Mouse (Mus musculus): ENCODE measurements around the gene Slc22a23. TPM values are rescaled to one million over a fixed set of nuclear protein-coding genes. Genes with fewer than 3 reads are reported as not detected.

The Slc22a23 gene
- polyA plus RNA-seq, 1 experiment from 2014 or later: 8.4 TPM

DNA sequence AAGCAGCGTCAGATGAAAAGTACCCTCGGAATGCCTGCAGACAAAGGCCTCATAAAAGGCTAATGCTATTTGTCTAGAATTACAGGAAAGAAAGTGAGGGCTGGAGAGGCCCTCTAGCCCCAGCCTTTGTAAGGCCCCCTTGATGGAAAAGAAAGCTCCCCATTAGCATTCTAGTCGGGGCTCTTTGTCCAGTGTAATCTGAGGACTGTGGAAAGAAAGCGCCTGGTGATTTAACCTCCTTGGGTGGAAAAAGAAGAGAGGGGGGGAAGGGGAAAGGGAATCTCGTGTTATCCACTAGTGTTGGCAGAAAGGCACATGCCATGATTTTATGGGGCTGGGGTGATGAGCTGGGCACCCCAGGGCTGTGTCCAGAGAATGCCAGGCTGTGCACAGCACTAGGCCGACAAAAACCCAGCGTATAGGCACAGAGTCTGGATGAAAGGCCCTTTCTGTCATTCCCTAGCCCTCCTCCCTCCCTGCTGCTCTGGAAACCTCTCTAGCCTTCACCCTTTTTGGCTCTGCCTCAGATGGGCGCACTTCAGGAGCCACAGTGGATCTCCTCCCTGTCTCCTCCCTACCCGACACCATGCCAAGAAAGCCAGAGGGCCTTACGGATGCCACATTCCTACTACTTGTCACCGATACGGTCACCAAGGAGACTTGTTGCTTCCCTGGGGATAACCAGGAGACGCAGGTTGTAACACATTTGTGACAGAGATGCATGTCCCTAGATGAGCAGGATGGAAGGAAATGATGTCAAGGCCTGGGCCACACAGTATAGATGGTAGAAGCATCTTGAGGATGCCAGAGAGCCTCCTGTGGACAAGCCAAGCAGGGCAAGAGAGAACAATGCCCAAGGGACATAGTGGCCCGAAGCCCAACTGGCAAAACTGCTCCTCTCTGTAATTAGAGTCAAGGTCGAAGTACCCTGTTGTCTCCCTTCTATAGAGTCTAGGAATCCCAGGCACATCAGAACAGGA lies 95.8 kb downstream of the Slc22a23 start:
- peak overlapping the region; percentile 29 for H3K4me3 ChIP-seq
- H3K36me3 ChIP-seq: 0 out of 2 replicates have a peak, but pooled peaks cover 12% of the 10 kb centered on the region
- no peaks in the 10 kb centered on the region for H3K9me3 ChIP-seq
- 15% methylated on average over 15 of the region's 15 CpGs for WGBS
- DNase-seq (ENCODE audit: low spot score): peak; percentile 73
- H3K27me3 ChIP-seq (ENCODE audit: insufficient read depth, poor library complexity, severe bottlenecking): peaks cover 23% of the 10 kb centered on the region
- peaks cover 72% of the 10 kb centered on the region for H3K4me1 ChIP-seq (replicated peaks)
- peak overlapping the region; percentile 96 for H3K27ac ChIP-seq

GRCm38 (mm10) chr13:34248107-34248506 lies 96.9 kb downstream of the Slc22a23 start:
- peaks cover 76% of the 10 kb centered on the region for H3K4me1 ChIP-seq (replicated peaks)
- H3K27ac ChIP-seq: peak overlapping the region; percentile 96
- H3K27me3 ChIP-seq (ENCODE audit: insufficient read depth, poor library complexity, severe bottlenecking): peaks cover 23% of the 10 kb centered on the region
- peak; percentile 44 for DNase-seq (ENCODE audit: low spot score)
- 9% methylated on average over 6 of the region's 6 CpGs for WGBS
- peak overlapping the region; percentile 29 for H3K4me3 ChIP-seq
- no peaks in the 10 kb centered on the region for H3K9me3 ChIP-seq
- 0 out of 2 replicates have a peak, but pooled peaks cover 9% of the 10 kb centered on the region for H3K36me3 ChIP-seq

DNA sequence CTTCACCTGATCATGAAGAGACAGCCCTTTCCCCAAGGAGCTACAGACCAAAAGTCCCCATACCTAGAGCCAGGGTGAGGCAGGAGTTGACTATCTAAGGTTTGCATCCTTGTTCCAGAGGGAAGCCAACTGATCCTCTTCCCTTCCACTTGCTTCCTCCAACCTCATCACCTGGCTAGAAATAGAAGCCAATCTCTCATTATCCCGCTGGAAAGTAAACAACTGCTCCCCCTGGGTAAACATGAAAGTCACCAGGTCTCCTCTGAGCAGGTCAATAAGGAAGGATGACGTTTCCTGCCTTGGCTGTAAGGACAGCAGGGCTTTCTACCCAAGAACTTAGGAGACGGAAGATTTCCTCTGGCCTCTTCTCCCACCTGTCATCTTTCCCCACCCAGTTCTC lies 98.2 kb downstream of the Slc22a23 start:
- no peak for DNase-seq (ENCODE audit: low spot score)
- Histone ChIP-seq H3K27ac (peak overlapping the region; percentile 96), H3K4me1 (replicated peaks) (peaks cover 83% of the 10 kb centered on the region), H3K36me3 (no peaks in the 10 kb centered on the region), H3K9me3 (no peaks in the 10 kb centered on the region), H3K4me3 (no peak overlapping the region), H3K27me3 (ENCODE audit: insufficient read depth, poor library complexity, severe bottlenecking) (peaks cover 23% of the 10 kb centered on the region)
- WGBS: 64% methylated on average over 3 of the region's 3 CpGs

- 75% methylated on average over 6 of the region's 6 CpGs for WGBS
- DNase-seq (ENCODE audit: low spot score): no peak
- H3K36me3 ChIP-seq: no peaks in the 10 kb centered on the region
- peaks cover 90% of the 10 kb centered on the region for H3K4me1 ChIP-seq (replicated peaks)
- peak overlapping the region; percentile 54 for H3K27ac ChIP-seq
- H3K4me3 ChIP-seq: no peak overlapping the region
- H3K9me3 ChIP-seq: no peaks in the 10 kb centered on the region
- H3K27me3 ChIP-seq (ENCODE audit: insufficient read depth, poor library complexity, severe bottlenecking): peaks cover 23% of the 10 kb centered on the region
These were observed 99.8 kb downstream of the Slc22a23 start for GRCm38 (mm10) chr13:34245216-34245615.

GRCm38 (mm10) chr13:34244186-34244585 lies 100.8 kb downstream of the Slc22a23 start:
- H3K27me3 ChIP-seq (ENCODE audit: insufficient read depth, poor library complexity, severe bottlenecking): peaks cover 23% of the 10 kb centered on the region

GRCm38 (mm10) chr13:34242211-34242610 lies 102.8 kb downstream of the Slc22a23 start:
- peaks cover 90% of the 10 kb centered on the region for H3K4me1 ChIP-seq (replicated peaks)
- no peak for DNase-seq (ENCODE audit: low spot score)
- no peaks in the 10 kb centered on the region for H3K9me3 ChIP-seq
- H3K27ac ChIP-seq: peak overlapping the region; percentile 60
- WGBS: 59% methylated on average over 3 of the region's 3 CpGs
- H3K36me3 ChIP-seq: no peaks in the 10 kb centered on the region
- H3K4me3 ChIP-seq: no peak overlapping the region
- peaks cover 23% of the 10 kb centered on the region for H3K27me3 ChIP-seq (ENCODE audit: insufficient read depth, poor library complexity, severe bottlenecking)

More at GRCm38 (mm10) chr13:34244186-34244585, 100.8 kb downstream of the Slc22a23 start:
- DNase-seq (ENCODE audit: low spot score): no peak
- no peaks in the 10 kb centered on the region for H3K36me3 ChIP-seq
- WGBS: 11% methylated on average over 1 of the region's 1 CpGs
- no peaks in the 10 kb centered on the region for H3K9me3 ChIP-seq
- H3K4me3 ChIP-seq: no peak overlapping the region
- peaks cover 90% of the 10 kb centered on the region for H3K4me1 ChIP-seq (replicated peaks)
- H3K27ac ChIP-seq: peak overlapping the region; percentile 54

DNA sequence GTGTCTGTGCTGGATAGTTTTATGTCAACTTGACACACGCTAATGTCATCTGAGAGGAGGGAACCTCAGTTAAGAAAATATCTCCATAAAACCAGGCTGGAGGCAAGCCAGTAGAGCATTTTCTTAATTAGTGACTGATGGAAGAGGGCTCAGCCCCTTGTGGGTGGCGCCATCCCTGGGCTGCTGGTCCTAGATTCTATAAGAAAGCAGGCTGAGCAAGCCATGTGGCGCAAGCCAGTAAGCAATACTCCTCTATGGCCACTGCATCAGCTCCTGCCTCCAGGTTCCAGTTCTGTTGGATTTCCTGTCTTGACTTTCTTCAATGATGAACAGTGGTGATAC lies 104.9 kb downstream of the Slc22a23 start:
- no peaks in the 10 kb centered on the region for H3K36me3 ChIP-seq
- H3K4me3 ChIP-seq: no peak overlapping the region
- H3K27ac ChIP-seq: peak overlapping the region; percentile 84
- peaks cover 80% of the 10 kb centered on the region for H3K4me1 ChIP-seq (replicated peaks)
- H3K9me3 ChIP-seq: no peaks in the 10 kb centered on the region
- WGBS: 58% methylated on average over 3 of the region's 3 CpGs
- no peak for DNase-seq (ENCODE audit: low spot score)
- H3K27me3 ChIP-seq (ENCODE audit: insufficient read depth, poor library complexity, severe bottlenecking): peaks cover 2% of the 10 kb centered on the region; the same call in 1 of the 2 replicates

- Histone ChIP-seq H3K9me3 (no peaks in the 10 kb centered on the region), H3K27me3 (ENCODE audit: insufficient read depth, poor library complexity, severe bottlenecking) (no peaks in the 10 kb centered on the region), H3K4me1 (replicated peaks) (peaks cover 80% of the 10 kb centered on the region), H3K4me3 (peak overlapping the region; percentile 23), H3K36me3 (no peaks in the 10 kb centered on the region), H3K27ac (peak overlapping the region; percentile 84)
- DNase-seq (ENCODE audit: low spot score): peak; percentile 66
- 10% methylated on average over 11 of the region's 11 CpGs for WGBS
These were observed 105.5 kb downstream of the Slc22a23 start for GRCm38 (mm10) chr13:34239371-34240086.

GRCm38 (mm10) chr13:34238646-34239290 lies 106.2 kb downstream of the Slc22a23 start:
- WGBS: 9% methylated on average over 14 of the region's 14 CpGs
- peak; percentile 35 for DNase-seq (ENCODE audit: low spot score)
- no peaks in the 10 kb centered on the region for H3K9me3 ChIP-seq
- peak overlapping the region; percentile 84 for H3K27ac ChIP-seq
- no peaks in the 10 kb centered on the region for H3K36me3 ChIP-seq
- H3K27me3 ChIP-seq (ENCODE audit: insufficient read depth, poor library complexity, severe bottlenecking): no peaks in the 10 kb centered on the region
- peaks cover 80% of the 10 kb centered on the region for H3K4me1 ChIP-seq (replicated peaks)
- H3K4me3 ChIP-seq: peak overlapping the region; percentile 23

DNA sequence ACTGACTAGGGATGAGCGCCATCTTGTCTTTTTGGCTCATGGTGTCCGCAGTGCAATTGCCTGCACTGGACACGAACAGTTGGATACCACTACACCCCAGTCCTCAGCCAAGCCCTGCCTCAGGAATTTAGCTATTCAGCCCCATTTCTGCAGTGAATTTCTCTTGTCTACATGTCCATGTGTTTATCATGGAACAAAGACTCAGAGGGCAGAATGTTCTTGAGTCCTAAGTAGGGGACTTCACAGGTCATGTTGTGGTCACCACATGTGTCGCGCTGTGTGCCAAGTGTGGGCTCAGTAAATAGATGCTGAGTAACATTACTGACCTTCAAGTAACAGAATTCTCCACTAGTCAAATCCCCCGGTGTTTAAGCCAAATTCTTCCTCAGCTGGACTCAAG lies 109.9 kb downstream of the Slc22a23 start:
- Histone ChIP-seq H3K27me3 (ENCODE audit: insufficient read depth, poor library complexity, severe bottlenecking) (no peaks in the 10 kb centered on the region), H3K9me3 (no peaks in the 10 kb centered on the region), H3K4me1 (replicated peaks) (peaks cover 57% of the 10 kb centered on the region), H3K36me3 (no peaks in the 10 kb centered on the region), H3K4me3 (no peak overlapping the region), H3K27ac (peak overlapping the region; percentile 1; the same call in 1 of the 2 replicates)
- 93% methylated on average over 6 of the region's 6 CpGs for WGBS
- no peak for DNase-seq (ENCODE audit: low spot score)

- Histone ChIP-seq H3K9me3 (no peaks in the 10 kb centered on the region), H3K27ac (peak overlapping the region; percentile 40; the same call in 1 of the 2 replicates), H3K4me3 (no peak overlapping the region), H3K27me3 (ENCODE audit: insufficient read depth, poor library complexity, severe bottlenecking) (no peaks in the 10 kb centered on the region), H3K4me1 (replicated peaks) (peaks cover 53% of the 10 kb centered on the region), H3K36me3 (no peaks in the 10 kb centered on the region)
- DNase-seq (ENCODE audit: low spot score): no peak
- WGBS: 32% methylated on average over 5 of the region's 5 CpGs
These were observed 110.5 kb downstream of the Slc22a23 start for GRCm38 (mm10) chr13:34234439-34234838.

DNA sequence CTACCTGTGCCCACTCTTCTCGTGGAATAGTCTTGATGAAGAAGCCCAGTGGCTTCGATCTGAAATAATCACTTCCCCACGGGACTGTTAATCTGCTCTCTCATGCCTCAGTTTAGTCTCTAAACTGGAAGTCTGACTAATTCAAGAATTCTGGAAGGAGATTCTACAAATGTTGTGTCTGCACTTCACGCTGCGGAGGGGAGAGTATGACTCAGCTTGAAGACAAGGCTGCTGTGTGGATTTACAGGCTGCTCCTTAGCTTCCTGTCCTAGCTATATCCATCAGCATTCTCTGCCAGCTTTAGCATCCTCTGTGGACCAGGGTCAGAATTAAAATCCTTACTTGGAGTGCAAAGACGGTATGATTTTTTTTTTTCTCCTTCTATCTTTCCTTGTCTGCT lies 112.0 kb downstream of the Slc22a23 start:
- H3K9me3 ChIP-seq: no peaks in the 10 kb centered on the region
- no peak overlapping the region for H3K4me3 ChIP-seq
- 0 out of 2 replicates have a peak overlapping the region, but pooled peaks have one; percentile 1 for H3K27ac ChIP-seq
- peaks cover 53% of the 10 kb centered on the region for H3K4me1 ChIP-seq (replicated peaks)
- 82% methylated on average over 6 of the region's 6 CpGs for WGBS
- DNase-seq (ENCODE audit: low spot score): no peak
- H3K27me3 ChIP-seq (ENCODE audit: insufficient read depth, poor library complexity, severe bottlenecking): no peaks in the 10 kb centered on the region
- H3K36me3 ChIP-seq: no peaks in the 10 kb centered on the region
